Mouse (Mus musculus): ENCODE data around the gene Creb5. TPM values are rescaled to one million over a fixed set of nuclear protein-coding genes. Genes with fewer than 3 reads are reported as not detected.
"Not testable (repeated sequence)": the region's sequence is repeated elsewhere in the genome, so short reads cannot be mapped to it uniquely, and the experiment has no call there.

Creb5 gene
- polyA plus RNA-seq, 1 experiment from 2014 or later = 8.9 TPM

- WGBS (ENCODE audit: missing documents) = 96% methylated on average over 9 of the region's 9 CpGs
Measured at GRCm38 (mm10) chr6:53371962-53372361, 84.9 kb downstream of the Creb5 start.

GRCm38 (mm10) chr6:53374315-53374941 is 87.4 kb downstream of the Creb5 start:
- no peaks in the 10 kb centered on the region for H3K79me2 ChIP-seq (ENCODE audit: inconsistent target)
- H3K36me3 ChIP-seq (ENCODE audit: inconsistent target) = no peaks in the 10 kb centered on the region
- no peak overlapping the region for H3K4me3 ChIP-seq (ENCODE audit: inconsistent target)
- H3K27ac ChIP-seq = no peak overlapping the region
- 38% methylated on average over 3 of the region's 3 CpGs for WGBS (ENCODE audit: missing documents)

More at GRCm38 (mm10) chr6:53371962-53372361, 84.9 kb downstream of the Creb5 start:
- H3K4me3 ChIP-seq (ENCODE audit: inconsistent target) = no peak overlapping the region
- no peak overlapping the region for H3K27ac ChIP-seq
- no peaks in the 10 kb centered on the region for H3K79me2 ChIP-seq (ENCODE audit: inconsistent target)
- H3K36me3 ChIP-seq (ENCODE audit: inconsistent target) = no peaks in the 10 kb centered on the region

DNA sequence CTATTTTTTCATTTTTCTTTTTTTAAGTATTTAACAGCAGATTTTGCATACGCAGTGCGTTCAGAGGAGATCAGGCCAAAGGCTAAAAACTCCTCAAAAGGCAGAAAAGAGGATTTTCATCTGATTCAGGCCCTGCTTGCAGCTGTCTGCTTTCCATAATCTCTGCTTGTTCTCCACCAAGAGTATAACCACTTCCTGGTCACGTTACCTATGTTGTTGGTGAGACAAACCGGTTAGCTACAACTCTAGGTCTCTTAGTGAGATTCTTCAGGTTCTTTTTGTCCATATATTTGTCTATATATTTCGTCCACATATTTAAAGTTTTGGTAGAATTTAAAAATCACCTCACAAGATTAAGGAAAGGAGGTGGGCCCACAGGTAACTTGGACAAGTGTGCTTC is 102.2 kb downstream of the Creb5 start:
- H3K4me3 ChIP-seq (ENCODE audit: inconsistent target) = no peak overlapping the region
- no peaks in the 10 kb centered on the region for H3K79me2 ChIP-seq (ENCODE audit: inconsistent target)
- no peaks in the 10 kb centered on the region for H3K36me3 ChIP-seq (ENCODE audit: inconsistent target)
- 84% methylated on average over 5 of the region's 5 CpGs for WGBS (ENCODE audit: missing documents)
- H3K27ac ChIP-seq = 0 out of 2 replicates have a peak overlapping the region, but pooled peaks have one; percentile 73

DNA sequence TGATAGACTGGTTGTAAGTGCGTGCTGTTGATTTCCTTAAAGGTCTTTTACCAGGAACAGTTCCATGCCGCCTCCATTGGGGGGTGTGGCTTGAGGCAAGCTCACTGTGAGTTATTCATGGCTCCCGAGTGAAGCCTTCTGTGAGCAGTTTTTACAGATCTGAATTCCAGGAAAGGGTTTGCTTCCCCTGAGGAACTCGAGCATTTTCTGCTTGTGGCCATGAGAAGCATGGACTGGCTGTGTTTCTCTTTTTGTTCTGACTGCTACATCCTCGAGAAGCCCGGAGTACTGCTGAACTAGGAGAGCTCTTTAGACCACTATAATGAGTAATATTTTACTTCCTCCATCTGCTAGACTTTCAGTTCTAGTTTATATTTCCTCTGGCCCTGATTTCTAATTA is 103.3 kb downstream of the Creb5 start:
- H3K27ac ChIP-seq = peak overlapping the region; percentile 73
- 1% methylated on average over 6 of the region's 6 CpGs for WGBS (ENCODE audit: missing documents)
- H3K79me2 ChIP-seq (ENCODE audit: inconsistent target) = no peaks in the 10 kb centered on the region
- H3K4me3 ChIP-seq (ENCODE audit: inconsistent target) = no peak overlapping the region
- H3K36me3 ChIP-seq (ENCODE audit: inconsistent target) = no peaks in the 10 kb centered on the region

DNA sequence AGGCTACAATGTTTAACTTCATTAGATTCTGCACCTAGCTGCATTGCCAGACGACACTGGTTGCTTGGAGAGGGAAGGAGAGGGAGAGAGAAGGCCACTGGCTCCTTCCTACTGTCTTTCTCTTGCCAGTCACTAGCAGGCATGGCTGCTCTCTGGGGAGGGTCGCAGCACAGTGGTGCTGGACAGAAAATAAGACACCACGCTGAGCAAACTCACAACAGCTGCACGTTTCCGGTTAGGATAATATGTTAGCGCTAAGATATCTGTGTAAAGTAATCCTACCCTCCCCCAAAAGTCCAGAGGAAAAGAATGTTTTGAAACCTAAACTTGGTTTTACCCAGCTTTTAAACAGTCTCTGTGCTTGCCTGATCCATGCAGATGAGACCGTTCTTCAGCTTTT is 107.0 kb downstream of the Creb5 start:
- Histone ChIP-seq H3K4me3 (ENCODE audit: inconsistent target) (no peak overlapping the region), H3K27ac (no peak overlapping the region), H3K36me3 (ENCODE audit: inconsistent target) (no peaks in the 10 kb centered on the region), H3K79me2 (ENCODE audit: inconsistent target) (no peaks in the 10 kb centered on the region)
- 91% methylated on average over 7 of the region's 7 CpGs for WGBS (ENCODE audit: missing documents)

DNA sequence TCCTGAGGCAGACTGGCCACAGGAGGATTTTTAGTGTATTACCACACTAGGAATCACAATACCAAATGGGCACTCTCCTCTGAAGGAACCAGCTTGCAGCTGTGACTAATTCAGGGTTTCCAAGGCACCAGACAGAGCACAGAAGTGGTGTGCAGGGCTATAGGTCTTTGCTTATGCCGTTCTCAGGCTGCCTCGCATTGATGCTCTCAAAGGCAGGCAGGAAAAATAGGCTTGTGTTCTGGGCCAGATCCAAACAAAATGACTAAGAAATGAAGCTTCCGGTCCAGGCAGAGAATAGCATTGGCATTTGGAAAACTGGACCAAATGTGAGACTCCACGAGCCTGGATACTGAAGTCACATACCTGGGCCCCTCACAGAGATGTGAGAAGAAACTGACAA is 108.1 kb downstream of the Creb5 start:
- H3K4me3 ChIP-seq (ENCODE audit: inconsistent target) = no peak overlapping the region
- no peak overlapping the region for H3K27ac ChIP-seq
- H3K36me3 ChIP-seq (ENCODE audit: inconsistent target) = no peaks in the 10 kb centered on the region
- WGBS (ENCODE audit: missing documents) = 61% methylated on average over 4 of the region's 4 CpGs
- H3K79me2 ChIP-seq (ENCODE audit: inconsistent target) = no peaks in the 10 kb centered on the region

- Histone ChIP-seq H3K36me3 (ENCODE audit: inconsistent target) (no peaks in the 10 kb centered on the region), H3K27ac (no peak overlapping the region), H3K79me2 (ENCODE audit: inconsistent target) (no peaks in the 10 kb centered on the region), H3K4me3 (ENCODE audit: inconsistent target) (no peak overlapping the region)
- 91% methylated on average over 3 of the region's 3 CpGs for WGBS (ENCODE audit: missing documents)
Measured at GRCm38 (mm10) chr6:53396421-53396820, 109.4 kb downstream of the Creb5 start.

GRCm38 (mm10) chr6:53397797-53398196 is 110.7 kb downstream of the Creb5 start:
- Histone ChIP-seq H3K79me2 (ENCODE audit: inconsistent target) (no peaks in the 10 kb centered on the region), H3K4me3 (ENCODE audit: inconsistent target) (no peak overlapping the region), H3K27ac (no peak overlapping the region), H3K36me3 (ENCODE audit: inconsistent target) (no peaks in the 10 kb centered on the region)
- 70% methylated on average over 4 of the region's 4 CpGs for WGBS (ENCODE audit: missing documents)

DNA sequence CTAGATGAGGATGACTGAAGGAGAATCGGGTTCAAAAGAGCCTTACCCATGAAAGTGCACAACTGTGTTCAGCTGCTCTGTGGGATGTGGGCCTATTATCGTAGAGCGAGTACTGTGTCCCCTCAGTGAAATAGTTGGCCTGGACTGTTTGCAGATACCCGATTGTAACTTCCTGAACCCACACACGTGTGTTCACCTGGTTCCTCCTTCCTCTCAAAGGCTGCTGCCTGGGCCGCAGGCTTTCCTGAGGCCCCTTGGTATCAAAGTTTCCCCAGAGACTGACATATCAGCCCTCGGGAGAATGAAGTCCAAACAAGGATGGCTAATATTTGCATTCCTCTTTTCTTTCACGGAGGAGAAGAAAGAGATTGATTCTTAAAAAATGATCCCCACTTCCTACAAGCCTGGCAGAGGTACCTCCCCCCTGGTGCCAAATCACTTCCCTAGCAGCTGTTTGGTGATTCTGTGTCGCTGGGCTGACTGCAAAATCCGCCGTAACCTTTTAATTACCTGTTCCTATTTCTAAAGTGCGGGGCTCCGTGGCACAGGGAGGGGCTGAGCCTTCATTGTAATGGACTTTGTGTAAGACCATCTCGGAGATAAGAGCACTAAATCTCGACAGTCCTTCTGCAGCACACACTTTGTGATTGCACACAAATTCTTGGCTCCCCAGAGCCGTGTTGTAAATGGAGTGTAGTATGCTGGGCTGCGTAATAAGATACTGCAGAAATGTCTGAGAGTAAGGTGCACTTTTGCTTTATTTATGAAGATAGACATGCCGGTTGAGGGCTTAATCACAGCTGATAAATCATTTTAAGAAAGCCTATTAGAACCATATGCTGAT is 111.4 kb downstream of the Creb5 start:
- WGBS (ENCODE audit: missing documents) = 35% methylated on average over 18 of the region's 18 CpGs
- no peaks in the 10 kb centered on the region for H3K79me2 ChIP-seq (ENCODE audit: inconsistent target)
- no peak overlapping the region for H3K27ac ChIP-seq
- no peak overlapping the region for H3K4me3 ChIP-seq (ENCODE audit: inconsistent target)
- no peaks in the 10 kb centered on the region for H3K36me3 ChIP-seq (ENCODE audit: inconsistent target)

- Histone ChIP-seq H3K79me2 (ENCODE audit: inconsistent target) (no peaks in the 10 kb centered on the region), H3K27ac (no peak overlapping the region), H3K36me3 (ENCODE audit: inconsistent target) (no peaks in the 10 kb centered on the region), H3K4me3 (ENCODE audit: inconsistent target) (no peak overlapping the region)
- WGBS (ENCODE audit: missing documents) = 90% methylated on average over 6 of the region's 6 CpGs
Measured at GRCm38 (mm10) chr6:53401364-53401763, 114.3 kb downstream of the Creb5 start.

- H3K79me2 ChIP-seq (ENCODE audit: inconsistent target); H3K4me3 ChIP-seq (ENCODE audit: inconsistent target); H3K27ac ChIP-seq; H3K36me3 ChIP-seq (ENCODE audit: inconsistent target): not testable (repeated sequence)
- 76% methylated on average over 2 of the region's 7 CpGs for WGBS (ENCODE audit: missing documents)
Measured at GRCm38 (mm10) chr6:53402551-53402950, 115.5 kb downstream of the Creb5 start.

DNA sequence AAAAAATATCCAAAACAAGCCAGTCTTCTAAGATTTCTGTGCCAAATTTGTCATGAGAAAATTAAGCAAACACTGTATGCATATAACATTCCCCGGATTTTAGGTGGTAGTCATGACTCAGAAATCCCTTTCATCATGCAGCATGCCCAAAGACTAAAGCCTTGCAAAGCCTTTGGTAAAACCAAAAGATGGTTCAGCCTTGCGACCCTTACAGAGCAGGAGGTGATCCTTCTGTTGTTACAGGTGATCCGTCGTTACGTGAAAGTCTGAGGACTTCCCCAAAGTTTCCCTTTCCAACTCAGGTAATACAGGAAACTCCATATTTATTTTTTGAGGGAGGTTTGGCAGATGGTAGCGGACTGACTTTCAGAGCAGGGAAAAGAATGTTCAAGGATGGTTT is 122.1 kb downstream of the Creb5 start:
- WGBS (ENCODE audit: missing documents) = 94% methylated on average over 6 of the region's 6 CpGs
- Histone ChIP-seq H3K4me3 (ENCODE audit: inconsistent target) (no peak overlapping the region), H3K36me3 (ENCODE audit: inconsistent target) (no peaks in the 10 kb centered on the region), H3K79me2 (ENCODE audit: inconsistent target) (no peaks in the 10 kb centered on the region), H3K27ac (no peak overlapping the region)

DNA sequence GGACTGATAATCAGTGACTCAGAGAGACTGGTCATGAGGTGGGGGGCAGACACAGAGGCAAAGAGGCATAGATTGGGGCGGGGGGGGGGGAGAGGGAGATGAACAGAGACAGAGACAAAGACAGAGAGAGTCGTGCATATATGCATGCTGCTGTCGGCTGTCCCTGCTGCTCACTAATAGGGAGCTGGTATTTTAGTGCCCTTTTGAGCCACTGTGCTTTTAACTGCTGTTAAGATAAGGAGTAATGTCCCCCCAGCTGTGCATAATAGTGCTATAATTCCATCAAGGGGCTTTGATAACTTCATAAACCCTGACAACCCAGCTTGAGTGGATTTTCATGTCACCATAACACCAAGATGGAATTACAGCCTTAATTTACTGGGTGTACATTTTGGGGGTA is 134.3 kb downstream of the Creb5 start:
- no peaks in the 10 kb centered on the region for H3K79me2 ChIP-seq (ENCODE audit: inconsistent target)
- no peak overlapping the region for H3K4me3 ChIP-seq (ENCODE audit: inconsistent target)
- H3K27ac ChIP-seq = no peak overlapping the region
- 89% methylated on average over 3 of the region's 3 CpGs for WGBS (ENCODE audit: missing documents)
- H3K36me3 ChIP-seq (ENCODE audit: inconsistent target) = no peaks in the 10 kb centered on the region

GRCm38 (mm10) chr6:53429368-53429767 is 142.3 kb downstream of the Creb5 start:
- Histone ChIP-seq H3K4me3 (ENCODE audit: inconsistent target) (no peak overlapping the region), H3K27ac (no peak overlapping the region), H3K36me3 (ENCODE audit: inconsistent target) (no peaks in the 10 kb centered on the region), H3K79me2 (ENCODE audit: inconsistent target) (no peaks in the 10 kb centered on the region)
- 94% methylated on average over 7 of the region's 7 CpGs for WGBS (ENCODE audit: missing documents)

- Histone ChIP-seq H3K4me3 (ENCODE audit: inconsistent target) (no peak overlapping the region), H3K27ac (no peak overlapping the region), H3K36me3 (ENCODE audit: inconsistent target) (no peaks in the 10 kb centered on the region), H3K79me2 (ENCODE audit: inconsistent target) (no peaks in the 10 kb centered on the region)
- 97% methylated on average over 4 of the region's 4 CpGs for WGBS (ENCODE audit: missing documents)
Measured at GRCm38 (mm10) chr6:53429891-53430290, 142.8 kb downstream of the Creb5 start.
